Mouse (Mus musculus): ENCODE measurements at regions not wholly inside any gene's neighbourhood (a gene's known extent, or its start where the extent isn't known, plus 50 kb on each side); places are given as distances from the start of the nearest gene placed in this dataset.
A peak's percentile ranks its signal among the peaks of the same experiment; 100 is the strongest.

DNA sequence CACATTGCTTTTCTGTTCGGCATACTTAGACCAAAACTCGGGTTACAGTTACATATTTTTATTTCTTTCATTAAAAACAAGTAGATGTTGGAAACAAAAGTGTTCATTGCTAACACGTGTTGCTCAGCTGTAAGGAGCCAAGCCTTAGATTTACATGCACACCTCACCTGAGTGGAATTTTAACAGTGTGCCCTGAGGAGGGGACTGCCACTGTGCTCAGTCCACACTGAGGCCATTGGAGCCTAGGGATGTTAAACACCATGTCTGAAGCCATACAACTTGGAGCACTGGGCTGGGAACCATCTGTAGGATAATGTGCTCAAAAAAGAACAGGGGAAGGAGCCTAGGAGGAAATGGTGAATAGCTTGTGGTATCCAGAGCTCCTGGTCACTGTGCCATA lies 233.5 kb downstream of the Irs2 start:
- 87% methylated on average over 3 of the region's 3 CpGs for WGBS
- Histone ChIP-seq H3K27ac (ENCODE audit: insufficient read depth, low read depth, low read length) (no peak overlapping the region), H3K36me3 (ENCODE audit: control insufficient read depth, insufficient read depth, low read length) (no peaks in the 10 kb centered on the region), H3K4me3 (ENCODE audit: insufficient read depth, low read depth, low read length) (no peak overlapping the region), H3K27me3 (replicated peaks; ENCODE audit: control insufficient read depth, insufficient read depth, low read length) (no peaks in the 10 kb centered on the region; the same call in 1 of the 2 replicates), H3K4me1 (ENCODE audit: control insufficient read depth, insufficient read depth, low read length) (no peaks in the 10 kb centered on the region)
- no peak for DNase-seq
- TF ChIP-seq POLR2A (IDR thresholded peaks at IDR 0.05; ENCODE audit: low read depth, low read length) (no peak), CTCF (conservative IDR thresholded peaks at IDR 0.05; ENCODE audit: insufficient read depth, insufficient read length, low read depth, low read length) (no peak)

DNA sequence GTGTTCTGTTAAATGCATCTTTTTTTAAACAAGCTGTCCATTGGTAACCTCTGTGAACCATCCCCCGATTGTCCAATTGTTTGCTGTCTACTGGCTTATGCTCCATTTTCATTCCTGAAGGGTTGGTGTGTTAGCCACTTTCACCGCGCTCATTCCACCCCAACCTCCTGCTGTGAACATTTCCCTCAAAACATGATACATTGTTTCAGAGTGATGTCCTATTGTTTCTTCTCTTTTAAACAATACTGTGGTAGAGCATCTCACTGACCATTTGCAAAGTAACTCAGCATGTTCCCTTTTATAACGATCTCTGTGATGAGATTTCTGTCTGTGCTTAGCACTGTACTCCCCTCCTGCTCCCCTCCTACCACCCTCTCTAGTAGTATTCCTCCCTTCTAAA lies 240.1 kb downstream of the Irs2 start:
- no peaks in the 10 kb centered on the region for H3K36me3 ChIP-seq (ENCODE audit: control insufficient read depth, insufficient read depth, low read length)
- H3K27me3 ChIP-seq (replicated peaks; ENCODE audit: control insufficient read depth, insufficient read depth, low read length): no peaks in the 10 kb centered on the region; the same call in 1 of the 2 replicates
- no peak for TF ChIP-seq POLR2A (IDR thresholded peaks at IDR 0.05; ENCODE audit: low read depth, low read length)
- TF ChIP-seq CTCF (conservative IDR thresholded peaks at IDR 0.05; ENCODE audit: insufficient read depth, insufficient read length, low read depth, low read length): no peak
- no peaks in the 10 kb centered on the region for H3K4me1 ChIP-seq (ENCODE audit: control insufficient read depth, insufficient read depth, low read length)
- H3K4me3 ChIP-seq (ENCODE audit: insufficient read depth, low read depth, low read length): no peak overlapping the region
- DNase-seq: no peak
- WGBS: 86% methylated on average over 4 of the region's 4 CpGs
- H3K27ac ChIP-seq (ENCODE audit: insufficient read depth, low read depth, low read length): no peak overlapping the region

DNA sequence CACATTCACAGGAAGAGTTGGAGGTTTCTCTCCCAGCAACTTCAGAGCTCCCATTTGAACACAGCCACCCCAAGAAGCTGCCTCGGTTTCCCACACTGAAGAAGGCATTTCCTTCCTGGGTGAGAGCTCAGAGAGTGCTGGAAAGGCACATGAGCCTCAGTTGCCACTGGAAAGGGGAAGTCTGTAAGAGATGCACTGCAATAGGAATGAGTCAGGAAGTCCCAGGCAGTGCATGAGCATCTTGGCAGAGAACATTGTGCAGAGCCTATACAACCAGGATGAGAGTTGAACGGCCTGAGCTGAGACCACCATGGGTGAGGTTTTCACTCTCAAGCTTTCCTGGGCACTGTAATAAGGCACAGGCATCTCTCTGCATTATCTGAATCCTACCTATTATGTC lies 244.4 kb downstream of the Irs2 start:
- no peaks in the 10 kb centered on the region for H3K27me3 ChIP-seq (replicated peaks; ENCODE audit: control insufficient read depth, insufficient read depth, low read length)
- DNase-seq: no peak
- H3K4me1 ChIP-seq (ENCODE audit: control insufficient read depth, insufficient read depth, low read length): no peaks in the 10 kb centered on the region
- 78% methylated on average over 2 of the region's 2 CpGs for WGBS
- no peak overlapping the region for H3K4me3 ChIP-seq (ENCODE audit: insufficient read depth, low read depth, low read length)
- no peaks in the 10 kb centered on the region for H3K36me3 ChIP-seq (ENCODE audit: control insufficient read depth, insufficient read depth, low read length)
- no peak for TF ChIP-seq CTCF (conservative IDR thresholded peaks at IDR 0.05; ENCODE audit: insufficient read depth, insufficient read length, low read depth, low read length)
- no peak for TF ChIP-seq POLR2A (IDR thresholded peaks at IDR 0.05; ENCODE audit: low read depth, low read length)
- no peak overlapping the region for H3K27ac ChIP-seq (ENCODE audit: insufficient read depth, low read depth, low read length)

DNA sequence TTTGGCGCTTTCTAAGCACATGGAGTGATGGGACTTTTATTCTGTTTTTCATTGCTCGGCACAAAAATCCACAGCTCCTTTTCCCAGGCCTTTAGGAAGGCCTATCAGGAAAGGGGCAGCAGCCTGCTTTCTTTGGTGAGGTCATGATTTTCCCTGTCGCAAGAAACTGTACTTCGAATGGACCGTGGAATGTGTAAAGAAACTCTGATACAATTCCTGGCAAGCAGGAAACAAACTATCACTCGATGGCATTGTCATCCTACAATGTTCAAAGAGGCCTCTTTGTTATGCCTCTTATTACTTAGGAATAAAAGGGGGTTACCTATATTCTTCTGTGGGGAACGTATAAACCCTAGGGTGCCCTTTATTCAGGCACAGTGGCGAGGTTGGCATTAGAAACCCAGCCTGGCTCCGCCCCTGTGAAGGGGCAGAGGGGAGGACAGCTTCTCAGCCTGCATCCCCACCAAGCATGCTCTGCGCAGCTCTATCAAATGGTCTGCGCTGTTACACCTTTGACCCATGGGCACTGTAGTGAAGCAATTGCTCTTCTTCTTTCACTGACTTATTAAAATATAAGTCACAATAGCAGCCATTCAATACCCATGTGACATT lies 246.5 kb downstream of the Irs2 start:
- Histone ChIP-seq H3K4me1 (ENCODE audit: control insufficient read depth, insufficient read depth, low read length) (no peaks in the 10 kb centered on the region), H3K27ac (ENCODE audit: insufficient read depth, low read depth, low read length) (no peak overlapping the region), H3K27me3 (replicated peaks; ENCODE audit: control insufficient read depth, insufficient read depth, low read length) (no peaks in the 10 kb centered on the region), H3K36me3 (ENCODE audit: control insufficient read depth, insufficient read depth, low read length) (no peaks in the 10 kb centered on the region), H3K4me3 (ENCODE audit: insufficient read depth, low read depth, low read length) (no peak overlapping the region)
- no peak for DNase-seq
- TF ChIP-seq POLR2A (IDR thresholded peaks at IDR 0.05; ENCODE audit: low read depth, low read length) (no peak), CTCF (conservative IDR thresholded peaks at IDR 0.05; ENCODE audit: insufficient read depth, insufficient read length, low read depth, low read length) (no peak)
- WGBS: 55% methylated on average over 11 of the region's 11 CpGs

DNA sequence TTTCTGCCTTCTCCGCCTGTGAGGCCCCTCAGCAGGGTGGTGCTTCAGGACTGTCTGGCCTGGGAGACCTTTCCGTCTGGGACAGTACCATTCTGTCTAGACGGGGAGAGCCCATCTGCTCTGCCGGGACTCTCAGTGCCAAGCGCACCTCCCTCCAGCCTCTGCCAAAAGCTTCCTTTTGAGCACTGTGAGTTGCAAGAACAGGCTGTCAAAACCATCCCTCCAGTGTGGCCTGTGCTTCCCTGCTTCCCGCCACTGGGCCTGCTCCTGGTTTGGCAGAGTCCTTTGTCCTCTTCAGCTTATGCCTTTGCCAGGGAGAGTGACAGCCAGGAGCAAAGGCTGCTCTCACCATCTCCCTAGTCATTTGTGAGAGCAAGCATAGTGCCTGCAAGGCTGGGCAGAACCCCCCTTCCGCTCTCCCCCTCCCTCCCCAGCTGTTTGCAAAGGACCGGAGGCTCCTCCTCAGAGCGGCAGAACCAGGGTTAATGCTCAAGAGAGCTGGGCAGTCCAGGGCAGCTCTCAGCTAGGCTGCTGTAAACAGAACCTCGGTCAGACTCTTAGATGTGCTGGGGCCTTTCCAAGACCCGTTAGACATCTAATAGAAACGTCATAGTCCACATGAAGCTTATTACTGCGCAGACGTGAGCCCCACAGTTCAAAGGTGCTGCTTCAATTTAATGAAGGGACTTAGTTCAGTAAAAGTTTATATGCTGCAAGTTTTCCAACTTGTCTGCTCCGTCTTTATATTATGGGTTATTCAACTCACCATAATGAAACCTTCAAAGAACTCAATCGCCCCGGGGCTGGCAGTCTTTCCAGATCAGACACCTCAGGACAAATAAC lies 247.2 kb downstream of the Irs2 start:
- no peak overlapping the region for H3K27ac ChIP-seq (ENCODE audit: insufficient read depth, low read depth, low read length)

DNA sequence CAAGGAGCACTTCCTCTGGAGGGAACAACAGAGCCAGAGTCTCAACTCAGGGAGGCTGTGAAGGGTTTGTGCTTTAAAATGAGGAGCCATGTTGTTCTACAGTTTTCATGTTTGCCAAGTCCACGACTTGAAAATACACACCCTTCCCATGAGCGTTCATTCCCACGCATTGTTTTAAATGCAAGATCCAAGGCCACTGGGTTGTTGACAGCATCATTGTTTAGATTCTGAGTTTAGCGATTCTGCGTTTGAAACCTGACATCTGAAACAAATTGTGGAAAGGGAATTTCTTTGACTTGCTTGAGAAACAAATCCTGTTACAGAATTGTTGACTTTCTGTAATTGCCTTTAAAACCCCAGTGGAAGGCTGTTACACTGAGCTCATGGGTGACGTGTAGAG lies 248.0 kb downstream of the Irs2 start:
- Histone ChIP-seq H3K4me1 (ENCODE audit: control insufficient read depth, insufficient read depth, low read length) (no peaks in the 10 kb centered on the region), H3K36me3 (ENCODE audit: control insufficient read depth, insufficient read depth, low read length) (no peaks in the 10 kb centered on the region), H3K4me3 (ENCODE audit: insufficient read depth, low read depth, low read length) (no peak overlapping the region), H3K27ac (ENCODE audit: insufficient read depth, low read depth, low read length) (no peak overlapping the region), H3K27me3 (replicated peaks; ENCODE audit: control insufficient read depth, insufficient read depth, low read length) (no peaks in the 10 kb centered on the region)
- WGBS: 83% methylated on average over 6 of the region's 6 CpGs
- no peak for TF ChIP-seq CTCF (conservative IDR thresholded peaks at IDR 0.05; ENCODE audit: insufficient read depth, insufficient read length, low read depth, low read length)
- TF ChIP-seq POLR2A (IDR thresholded peaks at IDR 0.05; ENCODE audit: low read depth, low read length): no peak
- DNase-seq: no peak

More for the DNA sequence above, 247.2 kb downstream of the Irs2 start:
- H3K4me3 ChIP-seq (ENCODE audit: insufficient read depth, low read depth, low read length): no peak overlapping the region
- peak; percentile 46 for DNase-seq
- 27% methylated on average over 17 of the region's 17 CpGs for WGBS
- H3K27me3 ChIP-seq (replicated peaks; ENCODE audit: control insufficient read depth, insufficient read depth, low read length): no peaks in the 10 kb centered on the region
- no peaks in the 10 kb centered on the region for H3K4me1 ChIP-seq (ENCODE audit: control insufficient read depth, insufficient read depth, low read length)
- TF ChIP-seq CTCF (conservative IDR thresholded peaks at IDR 0.05; ENCODE audit: insufficient read depth, insufficient read length, low read depth, low read length): no peak
- no peak for TF ChIP-seq POLR2A (IDR thresholded peaks at IDR 0.05; ENCODE audit: low read depth, low read length)
- no peaks in the 10 kb centered on the region for H3K36me3 ChIP-seq (ENCODE audit: control insufficient read depth, insufficient read depth, low read length)

DNA sequence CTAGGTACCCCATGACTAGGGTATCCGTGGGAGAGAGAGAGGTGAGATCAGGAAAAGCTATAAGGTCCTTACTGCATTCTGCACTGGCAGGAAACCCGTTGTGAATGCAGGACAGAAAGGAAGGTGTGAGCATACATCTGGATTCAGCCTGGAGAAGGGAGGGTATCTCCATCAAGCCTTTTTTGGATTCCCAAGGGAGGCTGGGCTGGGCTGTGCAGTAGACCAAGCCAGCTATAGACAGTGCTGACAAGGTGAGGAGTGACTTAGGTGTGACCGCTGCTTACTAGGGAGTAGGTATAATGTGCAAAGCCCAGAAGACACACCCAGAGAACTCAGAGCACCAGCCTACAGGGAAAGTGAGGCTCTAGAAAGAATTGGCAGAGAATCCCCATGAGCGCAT lies 250.1 kb downstream of the Irs2 start:
- 86% methylated on average over 4 of the region's 4 CpGs for WGBS
- Histone ChIP-seq H3K36me3 (ENCODE audit: control insufficient read depth, insufficient read depth, low read length) (no peaks in the 10 kb centered on the region), H3K4me1 (ENCODE audit: control insufficient read depth, insufficient read depth, low read length) (no peaks in the 10 kb centered on the region), H3K27ac (ENCODE audit: insufficient read depth, low read depth, low read length) (no peak overlapping the region), H3K4me3 (ENCODE audit: insufficient read depth, low read depth, low read length) (no peak overlapping the region), H3K27me3 (replicated peaks; ENCODE audit: control insufficient read depth, insufficient read depth, low read length) (no peaks in the 10 kb centered on the region)
- no peak for DNase-seq
- no peak for TF ChIP-seq CTCF (conservative IDR thresholded peaks at IDR 0.05; ENCODE audit: insufficient read depth, insufficient read length, low read depth, low read length)
- no peak for TF ChIP-seq POLR2A (IDR thresholded peaks at IDR 0.05; ENCODE audit: low read depth, low read length)
